Mouse (Mus musculus): ENCODE measurements around the gene Dhx32. TPM values are rescaled to one million over a fixed set of nuclear protein-coding genes. Genes with fewer than 3 reads are reported as not detected.

The Dhx32 gene
- 3.5 TPM for polyA plus RNA-seq (2014; fragmentation: Illumina TruSeq; extraction: RNeasy Lipid Tissue Mini Kit (QIAGEN cat#74804); ENCODE audit: low replicate concordance)

DNA sequence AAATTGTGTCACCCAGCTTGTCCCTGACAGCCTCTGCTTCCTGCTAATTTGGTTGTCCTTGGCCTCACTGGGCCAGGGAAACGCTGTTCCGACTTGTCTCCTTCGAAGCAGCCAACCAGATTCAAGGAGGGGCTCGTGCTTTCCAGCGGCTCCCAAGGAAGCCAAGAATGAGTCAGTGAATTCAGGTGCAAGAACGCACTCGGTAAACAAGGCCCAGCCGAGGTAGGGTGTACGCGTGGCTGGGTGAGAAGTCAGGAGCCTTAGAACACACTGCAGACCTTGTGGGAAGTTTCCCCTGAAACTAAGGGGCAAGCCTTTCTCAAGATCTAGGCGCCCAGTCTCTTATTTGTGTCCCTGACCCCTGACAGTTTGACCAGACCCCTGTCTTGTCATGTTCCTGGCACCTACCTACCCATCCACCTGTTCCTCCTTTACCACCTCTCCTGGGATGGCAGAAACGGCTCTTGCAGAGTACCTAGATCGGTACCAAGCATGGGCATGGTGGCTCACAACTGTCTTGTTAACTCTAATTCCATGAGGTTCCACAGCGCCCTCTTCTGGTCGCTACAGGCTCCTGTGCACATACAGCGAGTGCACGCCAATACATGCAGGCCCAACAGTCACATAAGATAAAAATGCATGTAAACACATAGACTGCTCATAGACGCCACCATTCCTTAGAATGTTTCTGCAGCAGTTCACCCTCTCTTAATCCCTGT, at the start of gene Dhx32:
TSS of gene Dhx32 (minus strand) at position 10 of the 719 bp plus-strand sequence.

DNA sequence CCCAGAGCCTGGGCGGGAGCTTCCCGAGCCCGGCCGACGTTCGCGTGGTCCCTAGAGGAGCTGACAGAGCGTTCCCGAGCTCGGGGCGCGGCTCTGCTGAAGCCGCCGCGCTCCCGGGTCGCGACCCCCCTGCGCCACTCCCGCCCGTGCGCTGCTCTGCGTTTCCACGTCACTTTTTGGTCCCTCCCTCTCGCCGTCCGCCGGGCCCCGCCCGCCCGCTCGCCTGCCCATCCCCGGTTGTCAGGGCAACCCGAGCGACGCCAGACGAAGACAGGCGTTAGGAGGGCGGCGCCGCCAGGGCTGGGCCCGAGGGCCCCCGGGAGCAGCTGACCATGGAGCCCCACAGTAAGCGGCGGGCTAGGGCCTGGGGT, 5.9 kb downstream of the Dhx32 start, which contains the start of gene Fank1:
TSS of gene Fank1 (plus strand) at position 236 of the 371 bp plus-strand sequence.

DNA sequence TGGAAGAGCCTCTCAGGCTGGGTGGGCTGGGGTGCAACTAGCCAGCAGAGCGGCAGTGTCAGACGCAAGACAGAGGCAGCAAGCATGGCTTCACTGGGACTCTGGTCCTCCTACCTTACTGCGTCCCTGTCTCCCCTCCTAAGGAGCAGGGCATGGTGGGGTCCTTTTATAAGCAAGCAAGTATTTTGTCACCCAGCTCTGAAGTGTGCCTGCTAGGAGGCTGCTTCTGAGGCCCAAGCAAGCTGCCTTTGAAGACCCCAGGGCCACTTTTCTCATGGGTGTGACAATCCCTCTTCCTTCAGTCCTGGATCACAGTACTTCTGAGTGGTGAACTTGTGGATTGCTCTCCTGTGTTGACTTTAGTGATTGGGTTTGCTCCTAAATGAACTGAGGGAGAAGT, 102.6 kb downstream of the Dhx32 start, which contains the start of gene Mmp21:
TSS of gene Mmp21 (minus strand) at position 101 of the 400 bp plus-strand sequence.

Other genes with a start within 250 kb of the Dhx32 start
- not detected for gene Tex36, start 180.6 kb downstream of the Dhx32 start, polyA plus RNA-seq (2014; fragmentation: Illumina TruSeq; extraction: RNeasy Lipid Tissue Mini Kit (QIAGEN cat#74804); ENCODE audit: low replicate concordance)
- gene Edrf1, start 145.2 kb downstream of the Dhx32 start, polyA plus RNA-seq (2014; fragmentation: Illumina TruSeq; extraction: RNeasy Lipid Tissue Mini Kit (QIAGEN cat#74804); ENCODE audit: low replicate concordance) = 17.8 TPM
- gene Mmp21, start 102.7 kb downstream of the Dhx32 start, polyA plus RNA-seq (2014; fragmentation: Illumina TruSeq; extraction: RNeasy Lipid Tissue Mini Kit (QIAGEN cat#74804); ENCODE audit: low replicate concordance) = not detected
- 51.2 TPM for gene Bccip, start 73.4 kb downstream of the Dhx32 start, polyA plus RNA-seq (2014; fragmentation: Illumina TruSeq; extraction: RNeasy Lipid Tissue Mini Kit (QIAGEN cat#74804); ENCODE audit: low replicate concordance)
- 10.5 TPM for gene Uros, start 72.7 kb downstream of the Dhx32 start, polyA plus RNA-seq (2014; fragmentation: Illumina TruSeq; extraction: RNeasy Lipid Tissue Mini Kit (QIAGEN cat#74804); ENCODE audit: low replicate concordance)
- not detected for gene Fank1, start 5.9 kb downstream of the Dhx32 start, polyA plus RNA-seq (2014; fragmentation: Illumina TruSeq; extraction: RNeasy Lipid Tissue Mini Kit (QIAGEN cat#74804); ENCODE audit: low replicate concordance)

Measured in small intestine, adult 10 weeks (tissue).